Mouse (Mus musculus) neural tube, embryonic 12.5 days (tissue): ENCODE data around the gene Sept4. TPM values are rescaled to one million over a fixed set of nuclear protein-coding genes. Genes with fewer than 3 reads are reported as not detected.

ENCODE experiments used
- ATAC-seq: fragments of 200-750 bp; cut with Nextera tagmentation; 2 replicates; pipeline ENCODE4 v1.8.0; 2017; ENCODE audit warnings: low read depth, mild to moderate bottlenecking, moderate TSS enrichment, moderate library complexity; ENCODE audit not compliant: low FRiP score
- H3K27ac ChIP-seq: fragments of 300-500 bp; sonication (generic); 2 replicates; pipeline ENCODE4 v1.5.1; 2016
- H3K27me3 ChIP-seq: fragments of 300-500 bp; sonication (generic); replicated peaks from 2 replicates; pipeline ENCODE4 v1.6.1; 2016; ENCODE audit warnings: mild to moderate bottlenecking
- H3K36me3 ChIP-seq: fragments of 300-500 bp; sonication (generic); 2 replicates; pipeline ENCODE4 v1.6.1; 2016; ENCODE audit warnings: mild to moderate bottlenecking
- H3K4me1 ChIP-seq: fragments of 300-500 bp; sonication (generic); 2 replicates; pipeline ENCODE4 v1.6.1; 2016
- H3K4me2 ChIP-seq: fragments of 300-500 bp; sonication (generic); replicated peaks from 2 replicates; pipeline ENCODE4 v1.6.1; 2016; ENCODE audit warnings: mild to moderate bottlenecking
- H3K4me3 ChIP-seq: fragments of 300-500 bp; sonication (generic); 2 replicates; pipeline ENCODE4 v1.5.1; 2016
- H3K9ac ChIP-seq: fragments of 300-500 bp; sonication (generic); 2 replicates; pipeline ENCODE4 v1.6.1; 2016; ENCODE audit warnings: mild to moderate bottlenecking
- H3K9me3 ChIP-seq: fragments of 300-500 bp; sonication (generic); 2 replicates; pipeline ENCODE4 v1.6.1; 2016; ENCODE audit warnings: mild to moderate bottlenecking
- WGBS: fragments of 180-500 bp; shearing (Covaris S2); methylation state at CpG from one replicate; pipeline ENCODE4 v1.1.7; 2016; 5-methylcytosine and 5-hydroxymethylcytosine counted together
- polyA plus RNA-seq: library from polyadenylated mRNA; unstranded; fragments of >200 nt; fragmentation: Nextera tagmentation; extraction: Ambion mirVana; gene quantifications from 2 replicates; pipeline ENCODE4 v1.2.1, GENCODE M21; 2016

Gene Sept4
- polyA plus RNA-seq, 1 experiment from 2014 or later, result 15.9 TPM

- Histone ChIP-seq H3K4me3 (no peak overlapping the region), H3K27me3 (no peaks in the 10 kb centered on the region), H3K4me1 (no peaks in the 10 kb centered on the region), H3K4me2 (no peak overlapping the region), H3K9ac (no peak overlapping the region), H3K9me3 (no peaks in the 10 kb centered on the region), H3K27ac (no peak overlapping the region), H3K36me3 (no peaks in the 10 kb centered on the region)
- 82% methylated on average over 6 of the region's 6 CpGs for WGBS
- no peak for ATAC-seq
These were observed 7.5 kb upstream of the Sept4 start for GRCm38 (mm10) chr11:87561208-87561607.

- ATAC-seq, result no peak
- whole genome bisulfite sequencing, result 79% methylated on average over 3 of the region's 3 CpGs
- H3K4me1 ChIP-seq, result no peaks in the 10 kb centered on the region
These were observed 2.2 kb upstream of the Sept4 start, which contains the start of gene Gm11492 for GRCm38 (mm10) chr11:87566501-87566900. TSS of gene Gm11492 (plus strand) at chr11:87566653.

GRCm38 (mm10) chr11:87570743-87571142 lies 2.0 kb downstream of the Sept4 start:
- Histone ChIP-seq H3K4me2 (no peak overlapping the region), H3K27ac (no peak overlapping the region), H3K9me3 (no peaks in the 10 kb centered on the region), H3K36me3 (no peaks in the 10 kb centered on the region), H3K9ac (no peak overlapping the region), H3K27me3 (no peaks in the 10 kb centered on the region), H3K4me3 (no peak overlapping the region), H3K4me1 (no peaks in the 10 kb centered on the region)
- 87% methylated on average over 5 of the region's 5 CpGs for WGBS
- ATAC-seq, result no peak

More at GRCm38 (mm10) chr11:87566501-87566900, 2.2 kb upstream of the Sept4 start, which contains the start of gene Gm11492:
- Histone ChIP-seq H3K27me3 (no peaks in the 10 kb centered on the region), H3K36me3 (no peaks in the 10 kb centered on the region), H3K9me3 (no peaks in the 10 kb centered on the region), H3K4me2 (no peak within 1 kb of the TSS), H3K27ac (no peak within 1 kb of the TSS), H3K9ac (no peak within 1 kb of the TSS), H3K4me3 (no peak within 1 kb of the TSS)

- Histone ChIP-seq H3K4me2 (no peak overlapping the region), H3K27me3 (no peaks in the 10 kb centered on the region), H3K9me3 (no peaks in the 10 kb centered on the region), H3K9ac (no peak overlapping the region), H3K4me1 (no peaks in the 10 kb centered on the region), H3K36me3 (no peaks in the 10 kb centered on the region), H3K4me3 (no peak overlapping the region), H3K27ac (no peak overlapping the region)
- WGBS, result 92% methylated on average over 1 of the region's 1 CpGs
- ATAC-seq, result no peak
These were observed 2.8 kb downstream of the Sept4 start for GRCm38 (mm10) chr11:87571361-87571950.

GRCm38 (mm10) chr11:87573751-87574150 lies 5.0 kb downstream of the Sept4 start:
- Histone ChIP-seq H3K27me3 (0 out of 2 replicates have a peak, but pooled peaks cover 3% of the 10 kb centered on the region), H3K4me2 (no peak overlapping the region), H3K9ac (no peak overlapping the region), H3K4me1 (peaks cover 13% of the 10 kb centered on the region), H3K9me3 (no peaks in the 10 kb centered on the region), H3K36me3 (no peaks in the 10 kb centered on the region), H3K27ac (no peak overlapping the region), H3K4me3 (no peak overlapping the region)
- WGBS, result 76% methylated on average over 7 of the region's 7 CpGs
- no peak for ATAC-seq

GRCm38 (mm10) chr11:87574520-87575180 lies 5.9 kb downstream of the Sept4 start:
- Histone ChIP-seq H3K4me1 (peaks cover 15% of the 10 kb centered on the region), H3K36me3 (no peaks in the 10 kb centered on the region), H3K4me3 (no peak overlapping the region), H3K4me2 (no peak overlapping the region), H3K27me3 (0 out of 2 replicates have a peak, but pooled peaks cover 3% of the 10 kb centered on the region), H3K9me3 (no peaks in the 10 kb centered on the region), H3K27ac (no peak overlapping the region), H3K9ac (no peak overlapping the region)
- WGBS, result 73% methylated on average over 21 of the region's 21 CpGs
- ATAC-seq, result no peak

GRCm38 (mm10) chr11:87577601-87578248 lies 9.0 kb downstream of the Sept4 start:
- H3K9ac ChIP-seq, result peak overlapping the region; percentile 78; the same call in 1 of the 2 replicates
- 0 out of 2 replicates have a peak, but pooled peaks cover 7% of the 10 kb centered on the region for H3K27me3 ChIP-seq
- 30% methylated on average over 6 of the region's 6 CpGs for WGBS
- H3K9me3 ChIP-seq, result no peaks in the 10 kb centered on the region
- peak overlapping the region; percentile 55 for H3K4me3 ChIP-seq
- H3K27ac ChIP-seq, result no peak overlapping the region
- ATAC-seq, result no peak
- no peaks in the 10 kb centered on the region for H3K36me3 ChIP-seq
- peak overlapping the region; percentile 96 for H3K4me2 ChIP-seq
- peaks cover 15% of the 10 kb centered on the region for H3K4me1 ChIP-seq

- Histone ChIP-seq H3K4me1 (peaks cover 15% of the 10 kb centered on the region), H3K9me3 (no peaks in the 10 kb centered on the region), H3K4me3 (peak overlapping the region; percentile 55), H3K4me2 (peak overlapping the region; percentile 96), H3K36me3 (no peaks in the 10 kb centered on the region), H3K27ac (no peak overlapping the region), H3K27me3 (0 out of 2 replicates have a peak, but pooled peaks cover 7% of the 10 kb centered on the region), H3K9ac (peak overlapping the region; percentile 78)
- peak; percentile 77 for ATAC-seq
- under 1% methylated on average over 40 of the region's 40 CpGs for WGBS
These were observed 9.7 kb downstream of the Sept4 start for GRCm38 (mm10) chr11:87578249-87578962.

GRCm38 (mm10) chr11:87578963-87579601 lies 10.4 kb downstream of the Sept4 start:
- Histone ChIP-seq H3K36me3 (no peaks in the 10 kb centered on the region), H3K9ac (peak overlapping the region; percentile 78), H3K4me2 (peak overlapping the region; percentile 96), H3K4me3 (peak overlapping the region; percentile 55), H3K4me1 (peaks cover 15% of the 10 kb centered on the region), H3K9me3 (no peaks in the 10 kb centered on the region), H3K27me3 (0 out of 2 replicates have a peak, but pooled peaks cover 7% of the 10 kb centered on the region), H3K27ac (no peak overlapping the region)
- WGBS, result 19% methylated on average over 10 of the region's 10 CpGs
- ATAC-seq, result peak; percentile 59; the same call in 1 of the 2 replicates

GRCm38 (mm10) chr11:87579713-87580112 lies 11.0 kb downstream of the Sept4 start:
- H3K27ac ChIP-seq, result no peak overlapping the region
- H3K9ac ChIP-seq, result no peak overlapping the region
- 32% methylated on average over 1 of the region's 1 CpGs for WGBS
- H3K27me3 ChIP-seq, result 0 out of 2 replicates have a peak, but pooled peaks cover 7% of the 10 kb centered on the region
- no peak overlapping the region for H3K4me2 ChIP-seq
- no peak for ATAC-seq
- peaks cover 15% of the 10 kb centered on the region for H3K4me1 ChIP-seq
- H3K4me3 ChIP-seq, result no peak overlapping the region
- H3K9me3 ChIP-seq, result no peaks in the 10 kb centered on the region
- H3K36me3 ChIP-seq, result no peaks in the 10 kb centered on the region

GRCm38 (mm10) chr11:87580543-87581085 lies 11.9 kb downstream of the Sept4 start:
- H3K9ac ChIP-seq, result no peak overlapping the region
- no peak overlapping the region for H3K4me2 ChIP-seq
- 0 out of 2 replicates have a peak, but pooled peaks cover 7% of the 10 kb centered on the region for H3K27me3 ChIP-seq
- no peaks in the 10 kb centered on the region for H3K9me3 ChIP-seq
- H3K4me1 ChIP-seq, result peaks cover 15% of the 10 kb centered on the region
- no peak for ATAC-seq
- H3K4me3 ChIP-seq, result no peak overlapping the region
- no peak overlapping the region for H3K27ac ChIP-seq
- H3K36me3 ChIP-seq, result no peaks in the 10 kb centered on the region
- WGBS, result 54% methylated on average over 10 of the region's 10 CpGs
